Comparison of ENCODE assay signal across 8 mouse cellular contexts in genomic region chr2:61655382-61656281, GRCm38 (mm10). TPM values are rescaled to one million over a fixed set of nuclear protein-coding genes. Genes with fewer than 3 reads are reported as not detected.
DNase-seq lines count a peak whose midpoint lies in the region; ATAC-seq and TF ChIP-seq lines count a peak whose summit lies in the region.

No protein-coding gene starts in this region.

- H3K27ac ChIP-seq in lung, embryonic 14.5 days (ENCODE audit: low read depth), result no peak overlapping the region
- H3K27ac ChIP-seq in forebrain, embryonic 16.5 days (ENCODE audit: low read length), result peak overlapping the region; percentile 100
- H3K27ac ChIP-seq in hindbrain, embryonic 16.5 days (ENCODE audit: low read depth, low read length), result peak overlapping the region; percentile 94
- no peak overlapping the region for H3K27ac ChIP-seq in midbrain, embryonic 11.5 days (ENCODE audit: low read depth, low read length)
- H3K27ac ChIP-seq in stomach, postnatal 0 days (replicated peaks), result no peak overlapping the region

- WGBS in lung, embryonic 14.5 days, result under 1% methylated on average over 45 of the region's 46 CpGs
- under 1% methylated on average over 45 of the region's 46 CpGs for WGBS in forebrain, embryonic 16.5 days
- 1% methylated on average over 46 of the region's 46 CpGs for WGBS in hindbrain, embryonic 16.5 days
- under 1% methylated on average over 46 of the region's 46 CpGs for WGBS in midbrain, embryonic 11.5 days
- WGBS in stomach, postnatal 0 days, result under 1% methylated on average over 43 of the region's 46 CpGs

- peaks cover 6% of the 10 kb centered on the region; the same call in 1 of the 2 replicates for H3K36me3 ChIP-seq in lung, embryonic 14.5 days (ENCODE audit: insufficient read depth)
- H3K36me3 ChIP-seq in forebrain, embryonic 16.5 days (ENCODE audit: control insufficient read depth, insufficient read depth), result no peaks in the 10 kb centered on the region
- no peaks in the 10 kb centered on the region for H3K36me3 ChIP-seq in hindbrain, embryonic 16.5 days (ENCODE audit: control insufficient read depth, insufficient read depth, low read length)
- no peaks in the 10 kb centered on the region for H3K36me3 ChIP-seq in midbrain, embryonic 11.5 days (ENCODE audit: control insufficient read depth, insufficient read depth, low read length)
- H3K36me3 ChIP-seq in stomach, postnatal 0 days (ENCODE audit: control insufficient read depth, insufficient read depth, low read length), result no peaks in the 10 kb centered on the region

- peak overlapping the region; percentile 98 for H3K4me2 ChIP-seq in lung, embryonic 14.5 days
- H3K4me2 ChIP-seq in forebrain, embryonic 16.5 days (ENCODE audit: low read length), result peak overlapping the region; percentile 87
- peak overlapping the region; percentile 95 for H3K4me2 ChIP-seq in hindbrain, embryonic 16.5 days (ENCODE audit: low read length)
- H3K4me2 ChIP-seq in midbrain, embryonic 11.5 days, result peak overlapping the region; percentile 75
- H3K4me2 ChIP-seq in stomach, postnatal 0 days (replicated peaks; ENCODE audit: low read depth), result peak overlapping the region; percentile 97

- H3K9me3 ChIP-seq in lung, embryonic 14.5 days (ENCODE audit: low read depth, low read length), result no peaks in the 10 kb centered on the region
- H3K9me3 ChIP-seq in forebrain, embryonic 16.5 days (ENCODE audit: control insufficient read depth, low read length), result no peaks in the 10 kb centered on the region
- H3K9me3 ChIP-seq in hindbrain, embryonic 16.5 days (ENCODE audit: control insufficient read depth, low read length), result no peaks in the 10 kb centered on the region
- H3K9me3 ChIP-seq in midbrain, embryonic 11.5 days (ENCODE audit: control insufficient read depth, low read length), result no peaks in the 10 kb centered on the region
- no peaks in the 10 kb centered on the region for H3K9me3 ChIP-seq in stomach, postnatal 0 days (ENCODE audit: control insufficient read depth, low read length)

- no peak for TF ChIP-seq CTCF in lung, embryonic 14.5 days (IDR thresholded peaks at IDR 0.05; ENCODE audit: low read depth)
- TF ChIP-seq CTCF in stomach, postnatal 0 days (IDR thresholded peaks at IDR 0.05; ENCODE audit: low read depth), result no peak

- 0 out of 2 replicates have a peak, but pooled peaks cover 12% of the 10 kb centered on the region for H3K27me3 ChIP-seq in lung, embryonic 14.5 days (ENCODE audit: insufficient read depth, low read length)
- H3K27me3 ChIP-seq in forebrain, embryonic 16.5 days (replicated peaks; ENCODE audit: control insufficient read depth, insufficient read depth, low read length), result no peaks in the 10 kb centered on the region
- no peaks in the 10 kb centered on the region; the same call in 1 of the 2 replicates for H3K27me3 ChIP-seq in hindbrain, embryonic 16.5 days (replicated peaks; ENCODE audit: control insufficient read depth, insufficient read depth, low read length)
- 0 out of 2 replicates have a peak, but pooled peaks cover 5% of the 10 kb centered on the region for H3K27me3 ChIP-seq in midbrain, embryonic 11.5 days (ENCODE audit: control insufficient read depth, insufficient read depth, low read length)
- no peaks in the 10 kb centered on the region for H3K27me3 ChIP-seq in stomach, postnatal 0 days (ENCODE audit: control insufficient read depth, insufficient read depth, low read length)

- peak; percentile 54 for DNase-seq in lung, embryonic 14.5 days
- no peak for DNase-seq in lung, postnatal 25 days (ENCODE audit: low spot score)
- DNase-seq in cerebellum, adult 18-20 months, result peak; percentile 72 to 74
- DNase-seq in left cerebral cortex, postnatal 10 days (ENCODE audit: extremely low spot score in 1 of 2, low spot score in 2 of 2), result peak; percentile 70 to 83
- peak; percentile 94 for DNase-seq in midbrain, embryonic 11.5 days (ENCODE audit: low spot score, missing footprints)
- DNase-seq in stomach, postnatal 0 days (ENCODE audit: low spot score), result peak; percentile 31

- H3K4me3 ChIP-seq in lung, embryonic 14.5 days (ENCODE audit: low read depth, low read length), result peak overlapping the region; percentile 55
- H3K4me3 ChIP-seq in forebrain, embryonic 16.5 days (replicated peaks; ENCODE audit: low read length), result peak overlapping the region; percentile 65
- peak overlapping the region; percentile 76 for H3K4me3 ChIP-seq in hindbrain, embryonic 16.5 days (ENCODE audit: low read length)
- H3K4me3 ChIP-seq in midbrain, embryonic 11.5 days (ENCODE audit: low read depth, low read length), result peak overlapping the region; percentile 39
- peak overlapping the region; percentile 49 for H3K4me3 ChIP-seq in stomach, postnatal 0 days (ENCODE audit: low read depth, low read length)

- TF ChIP-seq EP300 in stomach, postnatal 0 days (optimal IDR thresholded peaks at IDR 0.05), result no peak

- no peaks in the 10 kb centered on the region for H3K4me1 ChIP-seq in lung, embryonic 14.5 days (ENCODE audit: insufficient read depth)
- H3K4me1 ChIP-seq in forebrain, embryonic 16.5 days (replicated peaks; ENCODE audit: control insufficient read depth, insufficient read depth, low read length), result peaks cover 23% of the 10 kb centered on the region
- peaks cover 7% of the 10 kb centered on the region for H3K4me1 ChIP-seq in hindbrain, embryonic 16.5 days (ENCODE audit: control insufficient read depth, insufficient read depth, low read depth, low read length)
- peaks cover 6% of the 10 kb centered on the region; the same call in 1 of the 2 replicates for H3K4me1 ChIP-seq in midbrain, embryonic 11.5 days (ENCODE audit: control insufficient read depth, insufficient read depth, low read length)
- no peaks in the 10 kb centered on the region for H3K4me1 ChIP-seq in stomach, postnatal 0 days (replicated peaks; ENCODE audit: control insufficient read depth, insufficient read depth)

- intact Hi-C loops in left cerebral cortex, postnatal 10 days (cut with DNase I), result loop anchor here (2.0 to 10.0 kb wide), 3 partner anchors 151 to 972 kb away; no protein-coding TSS in a partner anchor

- peak overlapping the region; percentile 56 for H3K9ac ChIP-seq in lung, embryonic 14.5 days
- H3K9ac ChIP-seq in forebrain, embryonic 16.5 days (replicated peaks; ENCODE audit: low read depth, low read length), result peak overlapping the region; percentile 83
- H3K9ac ChIP-seq in hindbrain, embryonic 16.5 days (ENCODE audit: low read depth, low read length), result peak overlapping the region; percentile 93
- H3K9ac ChIP-seq in midbrain, embryonic 11.5 days (ENCODE audit: low read length), result peak overlapping the region; percentile 74
- H3K9ac ChIP-seq in stomach, postnatal 0 days (ENCODE audit: low read length), result no peak overlapping the region

- ATAC-seq in lung, embryonic 14.5 days (ENCODE audit: insufficient read depth), result peak; percentile 67
- ATAC-seq in forebrain, embryonic 16.5 days, result peak; percentile 78
- peak; percentile 80 for ATAC-seq in hindbrain, embryonic 16.5 days
- peak; percentile 75 for ATAC-seq in midbrain, embryonic 11.5 days (ENCODE audit: low FRiP score)
- peak; percentile 40; the same call in 1 of the 2 replicates for ATAC-seq in stomach, postnatal 0 days (ENCODE audit: low FRiP score, low TSS enrichment)

RNA-seq across cellular contexts. Expression of gene Psmd14, which starts 55.9 kb away (rescaled TPM):
- polyA plus RNA-seq in lung, embryonic 14.5 days (2014; fragmentation: Nextera tagmentation; extraction: Ambion mirVana), result 201 and 205 TPM in 2 replicates
- 253 and 271 TPM in 2 replicates for polyA plus RNA-seq in forebrain, embryonic 16.5 days (2015; fragmentation: Nextera tagmentation; extraction: Ambion mirVana)
- polyA plus RNA-seq in hindbrain, embryonic 16.5 days (2015; fragmentation: Nextera tagmentation; extraction: Ambion mirVana), result 179 and 183 TPM in 2 replicates
- 100 to 1,000 TPM; 119 to 131 TPM for total RNA-seq in left cerebral cortex, postnatal 10 days (2021)
- 269 and 271 TPM in 2 replicates for polyA plus RNA-seq in midbrain, embryonic 11.5 days (2014; fragmentation: Nextera tagmentation; extraction: Ambion mirVana)
- 118 and 128 TPM in 2 replicates for polyA plus RNA-seq in stomach, postnatal 0 days (2015; fragmentation: Nextera tagmentation; extraction: Ambion mirVana)

Comparison
In these comparisons a context has a peak if more than half of its experiments do, and no peak if none do; other contexts are left out.
1. H3K27ac ChIP-seq: peak in forebrain, embryonic 16.5 days (single experiment) and hindbrain, embryonic 16.5 days (single experiment); none in lung, embryonic 14.5 days (single experiment), midbrain, embryonic 11.5 days (single experiment) and stomach, postnatal 0 days (single experiment).
2. Peak in every context shown above with its lines, with median percentiles within 50 percentile points of each other: ATAC-seq, H3K4me2 ChIP-seq and H3K4me3 ChIP-seq.